Mouse (Mus musculus) embryonic facial prominence, embryonic 12.5 days (tissue): ENCODE data around the gene 2900026A02Rik. TPM values are rescaled to one million over a fixed set of nuclear protein-coding genes. Genes with fewer than 3 reads are reported as not detected.

ENCODE experiments used
- ATAC-seq: fragments of 200-750 bp; cut with Nextera tagmentation; 2 replicates; pipeline ENCODE4 v1.8.0; 2017; ENCODE audit not compliant: insufficient number of reproducible peaks, insufficient read depth, low FRiP score, low TSS enrichment
- H3K27ac ChIP-seq: fragments of 300-500 bp; sonication (generic); 2 replicates; pipeline ENCODE4 v1.5.1; 2016; ENCODE audit warnings: mild to moderate bottlenecking
- H3K27me3 ChIP-seq: fragments of 300-500 bp; sonication (generic); 2 replicates; pipeline ENCODE4 v1.6.1; 2016; ENCODE audit warnings: mild to moderate bottlenecking, moderate library complexity
- H3K36me3 ChIP-seq: fragments of 300-500 bp; sonication (generic); 2 replicates; pipeline ENCODE4 v1.6.1; 2016; ENCODE audit warnings: mild to moderate bottlenecking
- H3K4me1 ChIP-seq: fragments of 300-500 bp; sonication (generic); 2 replicates; pipeline ENCODE4 v1.6.1; 2016
- H3K4me2 ChIP-seq: fragments of 300-500 bp; sonication (generic); replicated peaks from 2 replicates; pipeline ENCODE4 v1.6.1; 2016; ENCODE audit warnings: mild to moderate bottlenecking, moderate library complexity
- H3K4me3 ChIP-seq: fragments of 300-500 bp; sonication (generic); 2 replicates; pipeline ENCODE4 v1.5.1; 2016; ENCODE audit warnings: mild to moderate bottlenecking
- H3K9ac ChIP-seq: fragments of 300-500 bp; sonication (generic); 2 replicates; pipeline ENCODE4 v1.6.1; 2016; ENCODE audit warnings: mild to moderate bottlenecking, moderate library complexity
- H3K9me3 ChIP-seq: fragments of 300-500 bp; sonication (generic); 2 replicates; pipeline ENCODE4 v1.6.1; 2016; ENCODE audit warnings: mild to moderate bottlenecking, moderate library complexity
- WGBS: fragments of 180-500 bp; shearing (Covaris S2); methylation state at CpG from one replicate; pipeline ENCODE4 v1.1.7; 2016; 5-methylcytosine and 5-hydroxymethylcytosine counted together
- polyA plus RNA-seq: library from polyadenylated mRNA; unstranded; fragments of >200 nt; fragmentation: Nextera tagmentation; extraction: Ambion mirVana; gene quantifications from 2 replicates; pipeline ENCODE4 v1.2.1, GENCODE M21; 2016

2900026A02Rik gene
- polyA plus RNA-seq, 1 experiment from 2014 or later, result 5.8 TPM

DNA sequence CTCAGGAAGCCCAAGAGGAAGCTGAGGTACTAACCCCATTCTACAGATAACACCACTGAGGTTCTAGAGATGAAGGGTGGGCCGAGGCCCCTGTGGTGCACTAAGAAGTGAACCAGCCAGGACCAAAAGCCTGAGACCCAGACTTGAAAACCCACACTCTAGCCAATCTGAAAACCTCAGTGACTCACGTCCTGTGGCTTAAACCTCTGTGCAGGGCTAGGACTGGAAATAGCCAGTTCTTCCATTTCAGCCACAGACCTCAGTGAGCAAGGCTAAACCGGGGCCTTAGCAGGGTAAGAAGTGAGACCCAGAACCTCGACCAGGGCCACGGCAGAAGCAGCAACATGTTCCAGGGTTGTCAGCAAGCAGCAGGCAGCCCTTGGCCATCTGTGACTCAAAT lies 64.0 kb downstream of the 2900026A02Rik start:
- Histone ChIP-seq H3K36me3 (no peaks in the 10 kb centered on the region), H3K4me3 (no peak overlapping the region), H3K9me3 (no peaks in the 10 kb centered on the region), H3K4me1 (peaks cover 32% of the 10 kb centered on the region), H3K27ac (no peak overlapping the region), H3K27me3 (no peaks in the 10 kb centered on the region), H3K9ac (no peak overlapping the region), H3K4me2 (no peak overlapping the region)
- 76% methylated on average over 5 of the region's 5 CpGs for WGBS
- ATAC-seq, result no peak

DNA sequence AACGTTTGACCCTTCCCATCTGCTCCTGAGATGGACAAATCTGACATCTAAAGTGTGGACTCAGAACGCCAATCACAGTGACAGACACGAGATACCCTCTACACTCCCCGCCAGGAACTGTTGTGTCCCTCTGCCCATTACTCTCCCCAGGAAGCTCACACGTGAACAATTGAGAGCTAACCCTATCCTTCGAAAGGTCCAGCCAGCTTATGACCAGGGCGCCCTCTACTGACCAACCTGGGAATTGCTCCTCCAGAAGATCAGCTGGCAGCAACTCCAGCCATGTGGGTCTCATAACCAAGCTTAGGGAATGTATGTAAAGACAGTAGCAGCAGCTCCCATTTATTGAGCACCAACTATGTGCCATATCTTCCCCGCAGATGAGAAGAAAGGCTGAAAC lies 65.9 kb downstream of the 2900026A02Rik start:
- H3K4me2 ChIP-seq, result no peak overlapping the region
- H3K9me3 ChIP-seq, result no peaks in the 10 kb centered on the region
- H3K27ac ChIP-seq, result no peak overlapping the region
- no peak overlapping the region for H3K4me3 ChIP-seq
- H3K27me3 ChIP-seq, result no peaks in the 10 kb centered on the region
- ATAC-seq, result no peak
- 5% methylated on average over 8 of the region's 8 CpGs for WGBS
- H3K4me1 ChIP-seq, result peaks cover 35% of the 10 kb centered on the region
- no peak overlapping the region for H3K9ac ChIP-seq
- H3K36me3 ChIP-seq, result no peaks in the 10 kb centered on the region

DNA sequence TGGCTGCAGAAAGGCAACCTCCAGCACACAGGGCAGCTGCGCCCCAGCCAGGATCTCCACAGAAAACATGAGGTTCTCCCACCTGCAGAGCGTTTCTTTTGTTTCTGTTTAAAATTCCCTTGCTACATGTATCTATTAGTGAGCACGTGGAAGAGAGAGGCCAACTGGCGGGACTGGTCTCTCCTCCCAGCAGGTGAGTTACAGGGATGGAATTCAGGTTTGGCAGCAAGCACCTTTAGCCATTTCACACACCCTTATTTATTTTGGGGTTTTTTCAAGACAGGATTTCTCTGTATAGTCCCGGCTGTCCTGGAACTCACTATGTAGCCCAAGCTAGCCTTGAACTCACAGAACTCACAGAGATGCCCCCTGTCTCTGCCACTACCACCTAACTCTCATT lies 66.6 kb downstream of the 2900026A02Rik start:
- no peaks in the 10 kb centered on the region for H3K9me3 ChIP-seq
- H3K4me2 ChIP-seq, result no peak overlapping the region
- H3K9ac ChIP-seq, result no peak overlapping the region
- no peak for ATAC-seq
- WGBS, result 69% methylated on average over 5 of the region's 5 CpGs
- no peak overlapping the region for H3K27ac ChIP-seq
- H3K27me3 ChIP-seq, result no peaks in the 10 kb centered on the region
- H3K36me3 ChIP-seq, result no peaks in the 10 kb centered on the region
- H3K4me1 ChIP-seq, result peaks cover 39% of the 10 kb centered on the region
- no peak overlapping the region for H3K4me3 ChIP-seq

DNA sequence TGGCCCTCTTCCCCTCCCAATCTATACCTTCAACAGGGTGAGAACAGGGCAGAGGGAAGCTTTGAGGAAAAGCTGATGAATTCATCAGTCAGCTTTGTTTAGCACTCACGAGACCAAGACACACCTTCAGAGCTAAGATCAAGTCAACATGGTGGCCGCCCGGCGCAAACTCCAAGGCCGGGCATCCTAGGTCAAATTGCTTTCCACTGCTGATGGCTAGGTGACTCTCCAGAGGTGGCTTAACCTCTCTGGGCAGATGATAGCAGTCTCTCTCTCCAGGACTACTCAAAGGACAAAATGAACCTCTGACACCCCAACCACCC lies 67.6 kb downstream of the 2900026A02Rik start:
- H3K27me3 ChIP-seq, result no peaks in the 10 kb centered on the region
- 78% methylated on average over 5 of the region's 5 CpGs for WGBS
- no peak for ATAC-seq
- H3K9me3 ChIP-seq, result no peaks in the 10 kb centered on the region
- no peaks in the 10 kb centered on the region for H3K36me3 ChIP-seq
- H3K27ac ChIP-seq, result peak overlapping the region; percentile 81
- H3K4me2 ChIP-seq, result no peak overlapping the region
- peaks cover 42% of the 10 kb centered on the region for H3K4me1 ChIP-seq
- H3K4me3 ChIP-seq, result no peak overlapping the region
- H3K9ac ChIP-seq, result no peak overlapping the region

DNA sequence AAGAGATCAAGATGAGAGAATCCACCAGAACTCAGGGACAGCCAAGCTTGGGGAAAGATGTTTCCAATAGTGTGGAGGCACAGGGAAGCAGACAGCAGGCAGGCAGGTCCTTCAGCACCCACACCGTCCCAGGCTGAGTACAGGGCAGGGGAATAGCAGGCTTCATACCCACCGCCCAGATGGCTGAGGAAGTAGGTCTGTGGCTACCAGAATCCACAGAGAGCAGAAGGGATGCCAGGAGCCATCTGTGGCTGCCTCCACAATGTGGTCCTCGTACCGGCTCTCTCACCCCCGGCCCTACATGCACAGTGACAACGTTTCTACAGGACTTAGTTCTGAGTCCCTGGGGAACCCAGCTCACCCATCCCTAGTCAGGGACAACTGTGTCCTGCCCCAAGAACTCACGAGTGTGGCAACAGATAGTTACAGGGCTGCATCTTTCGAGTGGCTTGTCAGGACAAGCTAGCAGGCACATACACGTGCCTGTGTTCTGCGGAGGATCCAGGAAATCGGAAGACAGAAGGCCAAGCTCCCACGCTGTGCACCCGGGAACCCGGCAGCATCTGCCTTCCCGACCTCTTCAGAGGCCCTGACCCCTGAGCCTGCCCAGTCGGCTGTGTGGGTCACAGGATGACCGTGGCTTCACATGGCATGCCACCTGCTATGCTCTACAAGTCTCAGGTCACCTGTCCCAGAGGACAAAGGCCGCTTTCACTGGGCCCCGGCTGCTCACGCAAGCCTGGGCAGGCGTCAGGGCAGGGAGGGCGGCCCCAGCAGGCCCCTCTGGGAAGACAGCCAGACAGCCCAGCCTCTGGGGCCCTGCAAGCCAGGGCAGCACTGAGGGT lies 68.2 kb downstream of the 2900026A02Rik start:
- ATAC-seq, result no peak
- 43% methylated on average over 22 of the region's 22 CpGs for WGBS
- peaks cover 41% of the 10 kb centered on the region for H3K4me1 ChIP-seq
- no peaks in the 10 kb centered on the region for H3K9me3 ChIP-seq
- peak overlapping the region; percentile 81 for H3K27ac ChIP-seq
- H3K9ac ChIP-seq, result no peak overlapping the region
- H3K27me3 ChIP-seq, result no peaks in the 10 kb centered on the region
- no peaks in the 10 kb centered on the region for H3K36me3 ChIP-seq
- no peak overlapping the region for H3K4me3 ChIP-seq
- H3K4me2 ChIP-seq, result no peak overlapping the region

DNA sequence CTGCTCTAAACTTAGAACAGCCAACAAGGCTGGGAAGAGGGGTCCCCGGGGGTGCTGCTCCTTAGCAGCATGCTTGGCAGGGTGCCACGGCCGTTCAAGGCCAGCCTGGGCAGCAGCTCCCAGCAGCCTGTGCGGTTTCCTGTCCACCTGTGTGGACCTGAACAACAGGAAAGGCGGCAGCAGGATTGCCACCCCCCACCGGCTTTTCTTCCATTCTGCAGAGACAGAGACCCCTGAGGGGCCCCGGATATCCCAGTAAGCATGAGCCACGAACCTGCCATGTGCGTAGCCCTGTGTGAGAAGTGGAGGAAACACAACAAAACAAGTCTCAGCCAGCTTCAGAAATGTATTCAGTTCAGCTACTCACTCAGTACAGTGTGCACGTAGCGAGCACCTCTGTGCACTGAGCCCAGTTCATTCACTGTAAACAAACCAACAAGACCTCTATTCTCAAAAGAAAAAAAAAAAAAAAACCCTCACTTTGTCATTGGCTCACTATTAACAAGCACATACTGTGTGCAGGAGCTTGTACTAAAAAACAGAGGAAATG lies 69.4 kb downstream of the 2900026A02Rik start:
- ATAC-seq, result no peak

DNA sequence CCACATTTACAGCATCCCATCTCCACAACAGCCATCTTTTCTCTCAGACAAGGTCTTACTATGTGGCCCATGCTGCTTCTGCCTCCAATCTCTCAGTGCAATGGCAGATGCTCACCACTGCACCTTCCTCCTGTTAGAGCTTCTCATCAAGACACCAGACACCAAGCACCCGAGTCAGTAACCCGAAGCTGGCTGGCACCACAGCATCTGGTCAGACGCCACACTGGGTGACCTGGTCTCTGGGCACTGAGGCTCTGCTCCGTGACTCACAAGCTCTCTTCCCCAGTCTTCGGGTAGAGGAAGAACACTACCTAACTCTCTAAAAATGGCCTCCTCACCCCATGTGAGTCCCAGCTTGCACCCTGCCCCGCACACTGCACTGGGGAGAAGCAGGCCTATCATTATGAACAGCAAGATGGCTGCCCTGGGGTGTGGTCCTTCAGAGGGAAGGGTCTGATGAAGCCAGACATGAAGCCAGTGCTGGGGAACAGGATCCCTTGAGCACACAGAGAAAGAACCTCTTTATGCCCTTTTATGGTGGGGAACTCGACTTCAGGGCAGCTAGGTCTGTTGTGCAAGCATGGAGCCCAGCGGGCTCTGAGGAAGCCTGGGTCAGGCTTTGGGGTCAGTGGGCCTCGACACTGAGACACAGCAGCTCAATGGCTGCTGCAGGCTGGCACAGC lies 70.0 kb downstream of the 2900026A02Rik start:
- Histone ChIP-seq H3K4me3 (no peak overlapping the region), H3K9ac (no peak overlapping the region), H3K4me1 (peaks cover 42% of the 10 kb centered on the region), H3K36me3 (no peaks in the 10 kb centered on the region), H3K4me2 (no peak overlapping the region), H3K27ac (peak overlapping the region; percentile 81), H3K9me3 (no peaks in the 10 kb centered on the region), H3K27me3 (no peaks in the 10 kb centered on the region)
- 66% methylated on average over 9 of the region's 9 CpGs for WGBS
- no peak for ATAC-seq

More for the DNA sequence above, 69.4 kb downstream of the 2900026A02Rik start:
- 48% methylated on average over 11 of the region's 11 CpGs for WGBS
- Histone ChIP-seq H3K9ac (no peak overlapping the region), H3K4me2 (no peak overlapping the region), H3K9me3 (no peaks in the 10 kb centered on the region), H3K27ac (peak overlapping the region; percentile 81), H3K4me3 (no peak overlapping the region), H3K36me3 (no peaks in the 10 kb centered on the region), H3K27me3 (no peaks in the 10 kb centered on the region), H3K4me1 (peaks cover 42% of the 10 kb centered on the region)

DNA sequence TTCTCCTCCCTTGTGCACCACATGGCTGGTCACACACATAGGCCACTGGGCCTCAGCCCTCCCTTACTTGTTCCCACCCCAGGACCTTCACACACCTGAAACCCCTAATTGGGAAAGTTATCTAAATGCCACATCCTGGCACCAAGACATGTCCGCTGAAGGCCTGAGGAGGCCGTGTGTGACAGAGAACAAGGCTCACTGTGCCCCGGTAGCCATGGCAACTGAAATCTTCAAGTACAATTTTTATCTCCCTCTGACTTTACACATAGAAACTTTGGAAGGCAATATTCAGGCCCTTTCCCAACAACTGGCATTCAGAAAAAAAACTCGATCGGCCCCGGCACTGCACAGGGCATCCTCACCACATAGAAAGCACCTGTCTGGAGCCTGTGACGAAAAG lies 72.0 kb downstream of the 2900026A02Rik start:
- Histone ChIP-seq H3K27ac (0 out of 2 replicates have a peak overlapping the region, but pooled peaks have one; percentile 23), H3K36me3 (no peaks in the 10 kb centered on the region), H3K9ac (no peak overlapping the region), H3K9me3 (no peaks in the 10 kb centered on the region), H3K4me1 (peaks cover 42% of the 10 kb centered on the region), H3K4me3 (no peak overlapping the region), H3K4me2 (no peak overlapping the region), H3K27me3 (no peaks in the 10 kb centered on the region)
- no peak for ATAC-seq
- WGBS, result 83% methylated on average over 7 of the region's 7 CpGs

DNA sequence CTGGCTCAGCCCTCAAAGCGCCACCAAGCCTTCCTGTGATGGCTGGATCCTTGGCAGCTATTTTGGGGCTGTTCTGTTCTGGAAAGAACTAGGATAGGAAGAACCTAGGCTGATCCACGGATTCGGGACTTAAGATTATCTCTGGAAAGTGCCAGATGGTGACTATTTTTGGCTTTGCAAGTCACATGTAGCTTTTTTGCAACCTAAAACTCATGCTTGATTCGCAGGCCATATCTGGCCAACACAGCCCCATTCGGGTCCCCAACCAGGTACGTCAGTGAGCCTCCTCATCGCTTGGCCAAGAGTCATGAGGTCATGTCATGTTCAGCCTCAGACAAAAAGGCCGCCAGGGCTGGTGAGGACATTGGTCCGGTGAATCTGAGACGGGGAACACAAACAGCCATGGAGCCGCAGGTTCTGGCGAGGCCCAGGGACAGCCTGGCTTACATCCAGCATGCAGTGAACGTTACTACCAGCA lies 73.0 kb downstream of the 2900026A02Rik start:
- Histone ChIP-seq H3K9ac (no peak overlapping the region), H3K4me2 (no peak overlapping the region), H3K27ac (0 out of 2 replicates have a peak overlapping the region, but pooled peaks have one; percentile 50), H3K27me3 (no peaks in the 10 kb centered on the region), H3K4me1 (peaks cover 36% of the 10 kb centered on the region), H3K9me3 (no peaks in the 10 kb centered on the region), H3K36me3 (no peaks in the 10 kb centered on the region), H3K4me3 (no peak overlapping the region)
- 76% methylated on average over 13 of the region's 13 CpGs for WGBS
- no peak for ATAC-seq

DNA sequence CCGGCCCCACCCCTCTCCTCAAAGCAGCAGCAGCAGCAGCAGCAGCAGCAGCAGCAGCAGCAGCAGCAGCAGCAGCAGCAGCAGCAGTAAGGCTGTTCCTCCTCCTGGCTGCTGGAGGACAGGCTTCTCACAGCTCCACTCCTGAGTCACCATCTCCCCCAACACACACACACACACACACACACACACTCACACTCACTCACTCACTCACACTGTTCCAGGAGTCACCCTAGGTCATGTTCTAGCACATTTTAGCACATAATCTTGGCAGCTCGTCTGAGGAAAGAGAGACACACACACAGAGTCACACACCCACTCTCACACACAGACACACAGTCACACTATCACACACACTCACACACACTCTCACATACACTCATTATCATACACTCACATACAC lies 74.4 kb downstream of the 2900026A02Rik start:
- Histone ChIP-seq H3K9ac (no peak overlapping the region; the same call in 1 of the 2 replicates), H3K27ac (no peak overlapping the region), H3K9me3 (no peaks in the 10 kb centered on the region), H3K4me1 (peaks cover 32% of the 10 kb centered on the region), H3K36me3 (no peaks in the 10 kb centered on the region), H3K27me3 (no peaks in the 10 kb centered on the region), H3K4me3 (no peak overlapping the region), H3K4me2 (no peak overlapping the region)
- no peak for ATAC-seq
- WGBS, result 65% methylated on average over 2 of the region's 2 CpGs

DNA sequence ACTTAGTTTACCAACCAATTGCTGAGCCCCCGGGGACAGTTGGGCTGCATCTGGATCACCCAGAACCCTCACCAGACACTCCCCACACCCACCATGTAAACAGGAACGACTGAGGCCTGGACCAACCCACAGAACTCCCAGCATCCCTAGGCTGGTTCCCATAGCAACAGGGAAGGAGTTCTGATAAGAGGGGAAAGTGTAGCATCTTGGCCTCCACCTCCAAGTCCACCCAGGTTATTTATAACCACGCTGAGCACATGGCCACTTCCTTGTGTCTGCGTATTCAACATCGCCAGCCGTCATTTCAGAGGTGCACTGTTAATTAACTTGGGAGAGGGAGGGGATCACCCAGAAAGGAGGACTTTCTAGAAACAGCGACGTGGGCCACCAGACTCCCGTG lies 75.9 kb downstream of the 2900026A02Rik start:
- no peaks in the 10 kb centered on the region for H3K36me3 ChIP-seq
- H3K27me3 ChIP-seq, result no peaks in the 10 kb centered on the region
- H3K4me2 ChIP-seq, result no peak overlapping the region
- H3K4me3 ChIP-seq, result no peak overlapping the region
- WGBS, result 67% methylated on average over 9 of the region's 9 CpGs
- ATAC-seq, result no peak
- H3K9me3 ChIP-seq, result no peaks in the 10 kb centered on the region
- no peak overlapping the region for H3K27ac ChIP-seq
- H3K9ac ChIP-seq, result no peak overlapping the region
- H3K4me1 ChIP-seq, result peaks cover 23% of the 10 kb centered on the region

DNA sequence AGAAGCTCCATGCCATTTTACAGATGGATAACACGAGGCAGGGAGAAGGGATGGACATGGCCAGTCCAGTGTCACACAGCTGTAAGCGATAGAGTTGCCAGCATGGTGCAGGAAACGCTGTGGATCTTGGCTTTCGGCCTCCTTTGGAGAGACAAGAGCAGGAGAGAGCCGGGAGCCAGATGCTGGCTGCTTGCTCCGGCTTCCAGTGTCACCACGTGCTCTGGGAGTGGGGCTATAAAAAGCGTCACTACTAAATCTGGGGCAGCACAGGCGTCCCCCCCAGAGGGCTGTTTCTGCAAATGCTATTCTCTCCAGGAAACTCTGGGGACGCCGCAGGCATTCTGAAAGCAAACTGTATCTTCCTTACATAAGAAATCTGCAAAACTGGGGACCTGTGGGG lies 78.5 kb downstream of the 2900026A02Rik start:
- H3K4me2 ChIP-seq, result no peak overlapping the region
- H3K9ac ChIP-seq, result no peak overlapping the region
- no peaks in the 10 kb centered on the region for H3K36me3 ChIP-seq
- ATAC-seq, result no peak
- whole genome bisulfite sequencing, result 50% methylated on average over 11 of the region's 11 CpGs
- H3K27ac ChIP-seq, result no peak overlapping the region
- peaks cover 14% of the 10 kb centered on the region for H3K27me3 ChIP-seq
- peaks cover 16% of the 10 kb centered on the region for H3K4me1 ChIP-seq
- no peaks in the 10 kb centered on the region for H3K9me3 ChIP-seq
- H3K4me3 ChIP-seq, result no peak overlapping the region
